Mouse (Mus musculus): ENCODE results near the gene Plin3.

Gene Plin3

GRCm38 (mm10) chr17:56241541-56242401 lies 50.9 kb downstream of the Plin3 start:
- DNase-seq (ENCODE audit: low spot score): no peak

GRCm38 (mm10) chr17:56233818-56234469 lies 58.7 kb downstream of the Plin3 start:
- DNase-seq (ENCODE audit: low spot score): peak; percentile 74

GRCm38 (mm10) chr17:56233389-56233788 lies 59.3 kb downstream of the Plin3 start:
- DNase-seq (ENCODE audit: low spot score): no peak

GRCm38 (mm10) chr17:56229943-56230342 lies 62.7 kb downstream of the Plin3 start:
- DNase-seq (ENCODE audit: low spot score): peak; percentile 84

Data from left cerebral cortex, adult 11 months (tissue).